Mouse (Mus musculus): ENCODE data around the gene Ppm1l. TPM values are rescaled to one million over a fixed set of nuclear protein-coding genes. Genes with fewer than 3 reads are reported as not detected.

Gene Ppm1l
- polyA plus RNA-seq, 1 experiment from 2014 or later: 10.9 TPM

DNA sequence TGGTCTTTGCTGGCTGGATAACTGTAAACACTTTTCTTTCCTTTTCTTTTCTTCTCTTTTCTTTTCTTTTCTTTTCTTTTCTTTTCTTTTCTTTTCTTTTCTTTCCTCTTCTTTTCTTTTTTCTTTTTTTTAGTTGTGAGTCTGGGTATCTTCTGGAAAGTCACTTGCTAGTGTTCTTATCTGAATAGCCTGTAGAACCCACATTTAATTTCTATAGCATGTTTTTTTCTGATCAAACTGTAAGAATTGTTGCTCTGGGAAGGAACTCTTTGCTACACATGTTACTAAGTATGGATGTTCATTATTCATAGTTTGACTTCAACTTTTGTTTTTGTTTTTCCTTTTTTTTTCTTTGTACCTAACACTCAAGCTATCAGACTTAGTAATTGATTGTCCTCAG lies 24.3 kb downstream of the Ppm1l start:
- ATAC-seq (ENCODE audit: insufficient number of reproducible peaks, insufficient read depth, low FRiP score, low read depth): no peak
- no peak overlapping the region for H3K27ac ChIP-seq (replicated peaks in 1 of 2; ENCODE audit: control insufficient read depth in 1 of 2, insufficient read depth in 1 of 2, low read depth in 2 of 2, low read length in 2 of 2)
- no peak overlapping the region for H3K4me2 ChIP-seq (ENCODE audit: low read length)
- no peak overlapping the region for H3K9ac ChIP-seq (ENCODE audit: low read length)
- H3K27me3 ChIP-seq (ENCODE audit: control insufficient read depth, insufficient read depth, low read length): no peaks in the 10 kb centered on the region
- H3K4me1 ChIP-seq (ENCODE audit: control insufficient read depth in 2 of 2, insufficient read depth in 2 of 2, low read length in 2 of 2): peaks cover 8 to 17% of the 10 kb centered on the region in 2 experiments
- H3K36me3 ChIP-seq (ENCODE audit: control insufficient read depth, insufficient read depth, low read length): no peaks in the 10 kb centered on the region
- no peaks in the 10 kb centered on the region for H3K9me3 ChIP-seq (ENCODE audit: control insufficient read depth, low read length)
- H3K4me3 ChIP-seq (ENCODE audit: control insufficient read depth in 1 of 2, insufficient read depth in 1 of 2, low read depth in 1 of 2, low read length in 2 of 2): no peak overlapping the region

DNA sequence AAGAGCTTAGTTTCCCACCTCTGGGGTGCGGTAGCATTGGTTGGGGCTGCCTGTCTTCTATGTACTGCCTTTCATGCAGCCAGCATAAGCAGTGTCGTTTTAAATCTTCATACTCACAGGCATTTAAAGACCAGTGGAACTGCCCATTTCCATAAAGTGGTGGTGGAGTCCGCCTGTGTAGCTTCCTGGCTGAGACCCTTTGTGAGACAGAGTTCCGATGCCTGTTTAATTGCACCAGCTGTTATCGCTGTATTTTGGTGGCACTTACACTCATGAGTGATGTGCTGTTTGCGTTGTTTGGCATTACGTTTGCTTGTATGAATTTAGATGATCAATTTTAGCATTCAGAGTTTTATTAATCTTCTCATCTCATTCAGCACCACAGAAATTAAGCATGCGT lies 24.9 kb downstream of the Ppm1l start:
- ATAC-seq (ENCODE audit: insufficient number of reproducible peaks, insufficient read depth, low FRiP score, low read depth): no peak
- no peaks in the 10 kb centered on the region for H3K27me3 ChIP-seq (ENCODE audit: control insufficient read depth, insufficient read depth, low read length)
- no peaks in the 10 kb centered on the region for H3K36me3 ChIP-seq (ENCODE audit: control insufficient read depth, insufficient read depth, low read length)
- 0 out of 4 replicates have a peak overlapping the region, but pooled peaks of 1 of the 2 experiments have one; percentile 68 for H3K27ac ChIP-seq (replicated peaks in 1 of 2; ENCODE audit: control insufficient read depth in 1 of 2, insufficient read depth in 1 of 2, low read depth in 2 of 2, low read length in 2 of 2)
- 67% methylated on average over 8 of the region's 8 CpGs for WGBS
- no peak overlapping the region for H3K4me3 ChIP-seq (ENCODE audit: control insufficient read depth in 1 of 2, insufficient read depth in 1 of 2, low read depth in 1 of 2, low read length in 2 of 2)
- no peaks in the 10 kb centered on the region for H3K9me3 ChIP-seq (ENCODE audit: control insufficient read depth, low read length)
- peaks cover 8 to 17% of the 10 kb centered on the region in 2 experiments for H3K4me1 ChIP-seq (ENCODE audit: control insufficient read depth in 2 of 2, insufficient read depth in 2 of 2, low read length in 2 of 2)
- no peak overlapping the region for H3K9ac ChIP-seq (ENCODE audit: low read length)
- no peak overlapping the region for H3K4me2 ChIP-seq (ENCODE audit: low read length)

DNA sequence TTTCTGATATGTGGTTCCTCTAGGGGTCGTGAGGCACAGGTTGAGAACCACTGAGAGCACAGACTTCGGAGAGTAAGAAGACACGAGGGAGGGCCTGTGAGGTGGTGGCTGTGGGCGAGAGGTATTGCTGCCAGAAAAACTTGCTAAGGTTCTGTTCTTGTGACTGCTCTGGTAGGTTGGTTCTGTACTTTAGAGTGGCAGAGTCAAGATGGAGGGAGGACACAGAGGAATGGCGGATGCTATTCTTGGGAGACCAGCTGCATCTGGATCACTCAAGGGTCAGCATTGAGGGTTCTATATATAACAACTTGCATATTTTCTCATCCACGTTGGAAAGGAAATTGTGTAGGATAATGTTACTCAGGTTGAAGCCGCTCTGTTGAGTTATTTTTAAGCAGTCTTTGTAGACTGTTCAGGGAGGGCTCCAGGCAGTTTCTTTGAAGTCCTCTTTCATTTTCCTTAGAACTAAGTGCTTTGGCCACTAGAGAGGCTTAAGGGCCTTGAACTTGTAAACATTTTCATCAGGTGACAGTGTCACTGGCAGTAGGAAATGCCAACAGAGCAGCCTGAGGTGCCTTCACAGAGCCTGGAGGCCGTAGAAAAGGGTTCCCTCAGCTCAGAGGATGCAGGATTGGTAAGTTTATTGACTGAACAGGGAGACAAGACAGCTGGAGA lies 25.7 kb downstream of the Ppm1l start:
- H3K36me3 ChIP-seq (ENCODE audit: control insufficient read depth, insufficient read depth, low read length): no peaks in the 10 kb centered on the region
- no peak overlapping the region for H3K4me3 ChIP-seq (ENCODE audit: control insufficient read depth in 1 of 2, insufficient read depth in 1 of 2, low read depth in 1 of 2, low read length in 2 of 2)
- H3K9ac ChIP-seq (ENCODE audit: low read length): no peak overlapping the region
- peak overlapping the region; percentile 38 for H3K4me2 ChIP-seq (ENCODE audit: low read length)
- H3K4me1 ChIP-seq (ENCODE audit: control insufficient read depth in 2 of 2, insufficient read depth in 2 of 2, low read length in 2 of 2): peaks cover 8 to 17% of the 10 kb centered on the region in 2 experiments
- no peaks in the 10 kb centered on the region for H3K27me3 ChIP-seq (ENCODE audit: control insufficient read depth, insufficient read depth, low read length)
- WGBS: 44% methylated on average over 8 of the region's 8 CpGs
- peak overlapping the region; percentile 50 to 68 for H3K27ac ChIP-seq (replicated peaks in 1 of 2; ENCODE audit: control insufficient read depth in 1 of 2, insufficient read depth in 1 of 2, low read depth in 2 of 2, low read length in 2 of 2)
- H3K9me3 ChIP-seq (ENCODE audit: control insufficient read depth, low read length): no peaks in the 10 kb centered on the region
- no peak; the same call in 1 of the 2 replicates for ATAC-seq (ENCODE audit: insufficient number of reproducible peaks, insufficient read depth, low FRiP score, low read depth)

DNA sequence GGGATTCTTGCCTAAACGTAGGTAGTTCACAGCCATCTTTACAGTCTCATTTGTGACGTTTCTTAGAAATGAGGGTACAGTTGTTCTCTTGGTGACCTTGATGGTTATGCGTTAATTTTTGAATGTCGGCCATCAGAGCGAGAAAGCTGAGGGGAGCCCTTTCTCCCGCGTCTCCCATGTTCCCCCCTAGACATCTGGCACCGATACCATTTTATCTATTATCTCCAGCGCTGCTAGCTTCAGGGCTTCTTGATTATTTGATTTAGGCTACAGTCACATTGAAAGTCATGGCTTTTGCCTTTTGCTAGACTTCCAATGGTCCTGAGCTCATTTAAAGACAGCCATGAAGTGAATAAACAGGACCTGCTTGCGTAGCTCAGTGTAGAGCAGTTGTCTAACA lies 26.5 kb downstream of the Ppm1l start:
- 85% methylated on average over 10 of the region's 10 CpGs for WGBS
- Histone ChIP-seq H3K4me3 (ENCODE audit: control insufficient read depth in 1 of 2, insufficient read depth in 1 of 2, low read depth in 1 of 2, low read length in 2 of 2) (no peak overlapping the region), H3K9me3 (ENCODE audit: control insufficient read depth, low read length) (no peaks in the 10 kb centered on the region), H3K27ac (replicated peaks in 1 of 2; ENCODE audit: control insufficient read depth in 1 of 2, insufficient read depth in 1 of 2, low read depth in 2 of 2, low read length in 2 of 2) (peak overlapping the region; percentile 50 to 68; a peak in 2 of 4 replicates), H3K4me1 (ENCODE audit: control insufficient read depth in 2 of 2, insufficient read depth in 2 of 2, low read length in 2 of 2) (peaks cover 9 to 17% of the 10 kb centered on the region in 2 experiments), H3K9ac (ENCODE audit: low read length) (no peak overlapping the region), H3K4me2 (ENCODE audit: low read length) (no peak overlapping the region), H3K36me3 (ENCODE audit: control insufficient read depth, insufficient read depth, low read length) (no peaks in the 10 kb centered on the region), H3K27me3 (ENCODE audit: control insufficient read depth, insufficient read depth, low read length) (no peaks in the 10 kb centered on the region)
- ATAC-seq (ENCODE audit: insufficient number of reproducible peaks, insufficient read depth, low FRiP score, low read depth): no peak

DNA sequence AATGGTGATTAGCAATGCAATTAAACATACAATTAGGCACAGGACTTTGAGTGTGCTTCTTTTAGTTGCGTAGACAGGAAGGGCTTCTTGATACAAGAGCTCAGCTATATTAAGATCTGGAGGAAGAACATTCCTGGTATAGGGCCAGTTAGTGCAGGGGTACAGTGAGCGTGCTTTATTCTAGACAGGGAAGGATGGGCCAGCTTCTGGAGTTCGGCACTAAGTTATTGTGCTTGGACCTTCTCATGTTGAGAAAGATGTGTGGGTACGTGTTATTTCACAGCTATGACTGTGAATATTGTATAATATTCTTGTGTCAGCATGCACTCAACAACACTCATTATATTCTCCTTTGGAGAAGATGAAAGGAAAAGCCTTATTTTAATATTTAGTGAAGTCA lies 29.9 kb downstream of the Ppm1l start:
- H3K4me1 ChIP-seq (ENCODE audit: control insufficient read depth in 2 of 2, insufficient read depth in 2 of 2, low read length in 2 of 2): peaks cover 13 to 16% of the 10 kb centered on the region in 2 experiments
- no peaks in the 10 kb centered on the region for H3K27me3 ChIP-seq (ENCODE audit: control insufficient read depth, insufficient read depth, low read length)
- H3K9me3 ChIP-seq (ENCODE audit: control insufficient read depth, low read length): no peaks in the 10 kb centered on the region
- H3K4me3 ChIP-seq (ENCODE audit: control insufficient read depth in 1 of 2, insufficient read depth in 1 of 2, low read depth in 1 of 2, low read length in 2 of 2): no peak overlapping the region
- H3K36me3 ChIP-seq (ENCODE audit: control insufficient read depth, insufficient read depth, low read length): no peaks in the 10 kb centered on the region
- WGBS: 63% methylated on average over 4 of the region's 4 CpGs
- no peak overlapping the region for H3K27ac ChIP-seq (replicated peaks in 1 of 2; ENCODE audit: control insufficient read depth in 1 of 2, insufficient read depth in 1 of 2, low read depth in 2 of 2, low read length in 2 of 2)
- H3K4me2 ChIP-seq (ENCODE audit: low read length): no peak overlapping the region
- no peak for ATAC-seq (ENCODE audit: insufficient number of reproducible peaks, insufficient read depth, low FRiP score, low read depth)
- no peak overlapping the region for H3K9ac ChIP-seq (ENCODE audit: low read length)

DNA sequence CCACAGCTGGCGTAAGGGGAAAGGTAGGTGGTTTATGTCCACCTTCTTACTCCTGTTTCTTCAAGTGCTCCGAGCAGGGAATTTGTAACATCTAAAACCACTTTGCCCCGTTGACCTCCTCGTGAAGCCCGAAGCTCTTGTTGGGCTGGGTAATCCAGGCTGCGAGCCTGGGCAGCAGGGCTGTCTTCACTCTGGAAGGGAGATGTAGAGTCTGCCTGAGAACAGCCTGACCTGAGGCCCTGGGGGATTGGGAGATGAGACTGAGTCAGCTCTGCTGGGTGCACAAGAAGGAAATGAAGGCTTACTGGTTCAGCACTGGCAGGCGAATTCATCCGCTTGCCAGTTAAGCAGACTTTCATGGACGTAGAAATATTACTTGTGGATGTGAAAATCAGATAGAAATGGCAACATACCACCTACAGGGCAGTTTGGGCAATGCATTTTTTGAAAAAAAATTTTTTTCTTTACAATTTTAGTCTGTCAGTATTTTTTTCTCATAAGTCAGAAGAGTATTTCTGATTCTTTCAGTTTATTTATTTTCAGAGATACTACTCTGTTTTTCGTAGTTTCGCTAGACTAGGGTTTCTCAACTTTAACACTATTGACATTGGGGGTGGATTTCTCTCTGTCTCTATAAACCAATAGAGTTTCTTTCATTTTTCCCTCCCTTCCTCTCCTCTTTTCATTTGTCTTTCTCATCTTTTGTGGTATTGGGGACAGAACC lies 31.7 kb downstream of the Ppm1l start:
- Histone ChIP-seq H3K4me3 (ENCODE audit: control insufficient read depth in 1 of 2, insufficient read depth in 1 of 2, low read depth in 1 of 2, low read length in 2 of 2) (no peak overlapping the region), H3K27me3 (ENCODE audit: control insufficient read depth, insufficient read depth, low read length) (no peaks in the 10 kb centered on the region), H3K9ac (ENCODE audit: low read length) (no peak overlapping the region), H3K4me2 (ENCODE audit: low read length) (no peak overlapping the region), H3K4me1 (ENCODE audit: control insufficient read depth in 2 of 2, insufficient read depth in 2 of 2, low read length in 2 of 2) (peaks cover 11 to 16% of the 10 kb centered on the region in 2 experiments), H3K9me3 (ENCODE audit: control insufficient read depth, low read length) (no peaks in the 10 kb centered on the region), H3K36me3 (ENCODE audit: control insufficient read depth, insufficient read depth, low read length) (no peaks in the 10 kb centered on the region), H3K27ac (replicated peaks in 1 of 2; ENCODE audit: control insufficient read depth in 1 of 2, insufficient read depth in 1 of 2, low read depth in 2 of 2, low read length in 2 of 2) (no peak overlapping the region)
- no peak for ATAC-seq (ENCODE audit: insufficient number of reproducible peaks, insufficient read depth, low FRiP score, low read depth)
- WGBS: 68% methylated on average over 11 of the region's 11 CpGs

DNA sequence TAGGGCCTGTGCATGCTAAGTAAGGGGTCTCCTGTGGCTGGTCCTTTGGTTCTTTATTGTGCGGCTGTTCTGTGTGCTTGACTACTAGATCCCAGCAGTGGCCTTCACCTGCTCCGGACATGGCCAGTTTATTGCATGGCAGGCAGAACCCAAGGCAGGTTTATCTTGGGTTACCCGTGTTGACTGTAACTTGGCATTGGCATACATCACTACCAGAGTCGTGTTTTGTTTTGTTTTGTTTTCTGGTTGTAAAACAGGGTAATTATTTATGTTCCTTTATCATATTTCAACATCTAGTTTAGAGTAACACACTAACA lies 32.2 kb downstream of the Ppm1l start:
- peaks cover 13 to 16% of the 10 kb centered on the region in 2 experiments for H3K4me1 ChIP-seq (ENCODE audit: control insufficient read depth in 2 of 2, insufficient read depth in 2 of 2, low read length in 2 of 2)
- H3K9ac ChIP-seq (ENCODE audit: low read length): no peak overlapping the region
- no peak overlapping the region for H3K4me3 ChIP-seq (ENCODE audit: control insufficient read depth in 1 of 2, insufficient read depth in 1 of 2, low read depth in 1 of 2, low read length in 2 of 2)
- H3K27me3 ChIP-seq (ENCODE audit: control insufficient read depth, insufficient read depth, low read length): no peaks in the 10 kb centered on the region
- no peak overlapping the region for H3K4me2 ChIP-seq (ENCODE audit: low read length)
- H3K9me3 ChIP-seq (ENCODE audit: control insufficient read depth, low read length): no peaks in the 10 kb centered on the region
- WGBS: 79% methylated on average over 4 of the region's 4 CpGs
- H3K36me3 ChIP-seq (ENCODE audit: control insufficient read depth, insufficient read depth, low read length): no peaks in the 10 kb centered on the region
- ATAC-seq (ENCODE audit: insufficient number of reproducible peaks, insufficient read depth, low FRiP score, low read depth): no peak
- no peak overlapping the region for H3K27ac ChIP-seq (replicated peaks in 1 of 2; ENCODE audit: control insufficient read depth in 1 of 2, insufficient read depth in 1 of 2, low read depth in 2 of 2, low read length in 2 of 2)

Measured in heart, embryonic 14.5 days (tissue).